Mouse (Mus musculus): ENCODE measurements around the gene Cyp8b1. TPM values are rescaled to one million over a fixed set of nuclear protein-coding genes. Genes with fewer than 3 reads are reported as not detected.

Cyp8b1 gene
- polyA plus RNA-seq, 1 experiment from 2014 or later = not detected

GRCm38 (mm10) chr9:121937944-121938355 is 21.8 kb upstream of the Cyp8b1 start:
- peak overlapping the region; percentile 65 for H3K9ac ChIP-seq (replicated peaks; ENCODE audit: low read length)
- H3K4me3 ChIP-seq (ENCODE audit: low read length) = peak overlapping the region; percentile 53
- 0 out of 2 replicates have a peak, but pooled peaks cover 2% of the 10 kb centered on the region for H3K36me3 ChIP-seq (ENCODE audit: insufficient read depth, low read length)
- WGBS = 53% methylated on average over 21 of the region's 21 CpGs
- ATAC-seq (ENCODE audit: low FRiP score, low TSS enrichment) = peak; percentile 76
- no peaks in the 10 kb centered on the region for H3K4me1 ChIP-seq (ENCODE audit: insufficient read depth, low read length)
- peak overlapping the region; percentile 52 for H3K4me2 ChIP-seq (replicated peaks; ENCODE audit: low read depth, low read length)
- no peaks in the 10 kb centered on the region for H3K9me3 ChIP-seq (ENCODE audit: low read length)
- no peak overlapping the region for H3K27ac ChIP-seq (ENCODE audit: low read length)
- no peaks in the 10 kb centered on the region for H3K27me3 ChIP-seq (ENCODE audit: insufficient read depth, low read length)

DNA sequence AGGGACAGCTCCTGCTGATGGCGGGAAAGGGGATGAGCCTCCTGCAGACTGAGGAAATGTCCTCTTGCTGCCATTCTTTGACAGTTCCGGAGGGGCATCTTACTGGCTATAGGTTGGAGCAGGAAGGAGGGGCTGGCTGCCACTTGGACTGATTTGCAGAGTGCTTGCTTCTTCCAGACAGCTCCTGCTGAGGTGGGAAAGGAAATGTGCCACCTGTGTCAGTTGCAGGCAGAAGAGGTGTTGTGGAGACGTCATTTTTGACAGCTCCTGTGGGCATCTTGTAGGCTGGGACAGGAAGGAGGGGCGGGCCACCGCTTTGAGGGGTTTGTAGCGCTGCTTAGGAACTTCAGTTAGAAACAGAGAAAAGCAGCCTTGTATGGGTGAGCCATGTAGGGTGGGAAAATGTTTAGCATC is 21.4 kb upstream of the Cyp8b1 start:
- 0 out of 2 replicates have a peak, but pooled peaks cover 2% of the 10 kb centered on the region for H3K36me3 ChIP-seq (ENCODE audit: insufficient read depth, low read length)
- H3K4me2 ChIP-seq (replicated peaks; ENCODE audit: low read depth, low read length) = peak overlapping the region; percentile 52
- no peaks in the 10 kb centered on the region for H3K9me3 ChIP-seq (ENCODE audit: low read length)
- 0 out of 2 replicates have a peak overlapping the region, but pooled peaks have one; percentile 50 for H3K9ac ChIP-seq (replicated peaks; ENCODE audit: low read length)
- no peak overlapping the region for H3K27ac ChIP-seq (ENCODE audit: low read length)
- 51% methylated on average over 6 of the region's 6 CpGs for whole genome bisulfite sequencing
- peak overlapping the region; percentile 53 for H3K4me3 ChIP-seq (ENCODE audit: low read length)
- no peaks in the 10 kb centered on the region for H3K4me1 ChIP-seq (ENCODE audit: insufficient read depth, low read length)
- peak; percentile 46; the same call in 1 of the 2 replicates for ATAC-seq (ENCODE audit: low FRiP score, low TSS enrichment)
- no peaks in the 10 kb centered on the region for H3K27me3 ChIP-seq (ENCODE audit: insufficient read depth, low read length)

DNA sequence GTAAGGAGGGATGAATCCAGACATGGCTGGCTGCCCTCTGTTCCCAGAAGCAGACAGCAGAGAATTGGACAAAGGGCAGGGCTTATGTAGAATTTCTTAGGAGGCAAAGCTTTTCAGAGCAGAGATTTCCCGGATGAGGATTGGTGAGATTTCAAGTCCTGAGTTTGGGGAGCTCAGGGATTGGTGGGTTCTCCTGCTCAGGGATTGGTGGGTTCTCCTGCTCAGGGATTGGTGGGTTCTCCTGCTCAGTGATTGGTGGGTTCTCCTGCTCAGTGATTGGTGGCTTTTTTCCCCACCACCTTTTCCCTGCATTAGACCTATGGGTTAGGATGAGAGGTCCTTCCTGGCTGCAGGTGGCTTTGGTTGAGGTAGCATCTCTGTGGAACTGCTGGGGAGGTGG is 20.8 kb upstream of the Cyp8b1 start:
- Histone ChIP-seq H3K4me3 (ENCODE audit: low read length) (no peak overlapping the region), H3K36me3 (ENCODE audit: insufficient read depth, low read length) (0 out of 2 replicates have a peak, but pooled peaks cover 2% of the 10 kb centered on the region), H3K27me3 (ENCODE audit: insufficient read depth, low read length) (no peaks in the 10 kb centered on the region), H3K9me3 (ENCODE audit: low read length) (no peaks in the 10 kb centered on the region), H3K9ac (replicated peaks; ENCODE audit: low read length) (no peak overlapping the region), H3K27ac (ENCODE audit: low read length) (no peak overlapping the region), H3K4me1 (ENCODE audit: insufficient read depth, low read length) (no peaks in the 10 kb centered on the region), H3K4me2 (replicated peaks; ENCODE audit: low read depth, low read length) (no peak overlapping the region)
- WGBS = 87% methylated on average over 1 of the region's 1 CpGs
- ATAC-seq (ENCODE audit: low FRiP score, low TSS enrichment) = no peak; the same call in 1 of the 2 replicates

GRCm38 (mm10) chr9:121934856-121935255 is 18.8 kb upstream of the Cyp8b1 start:
- Histone ChIP-seq H3K4me2 (replicated peaks; ENCODE audit: low read depth, low read length) (no peak overlapping the region), H3K27me3 (ENCODE audit: insufficient read depth, low read length) (no peaks in the 10 kb centered on the region), H3K4me1 (ENCODE audit: insufficient read depth, low read length) (no peaks in the 10 kb centered on the region), H3K36me3 (ENCODE audit: insufficient read depth, low read length) (no peaks in the 10 kb centered on the region), H3K9me3 (ENCODE audit: low read length) (no peaks in the 10 kb centered on the region), H3K4me3 (ENCODE audit: low read length) (no peak overlapping the region), H3K27ac (ENCODE audit: low read length) (no peak overlapping the region), H3K9ac (replicated peaks; ENCODE audit: low read length) (no peak overlapping the region)
- ATAC-seq (ENCODE audit: low FRiP score, low TSS enrichment) = no peak
- WGBS = 77% methylated on average over 4 of the region's 4 CpGs

DNA sequence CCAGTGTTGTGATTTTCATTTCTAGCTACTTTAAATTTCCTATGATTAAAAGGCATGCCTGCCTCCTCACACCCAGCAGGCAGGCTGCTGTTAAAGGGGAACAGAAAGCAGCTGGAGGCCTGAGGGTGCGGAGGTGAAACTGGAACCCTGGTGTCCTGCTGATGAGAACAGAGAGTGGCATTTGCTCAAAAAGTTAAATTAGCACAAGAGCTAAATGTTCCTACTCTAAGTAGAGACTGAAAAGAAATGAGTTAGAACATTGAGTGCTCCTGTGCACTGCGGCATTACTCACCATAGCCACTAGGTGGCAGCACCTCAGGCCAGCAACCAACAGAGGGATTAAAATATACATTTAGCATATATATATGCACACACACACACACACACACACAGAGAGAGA is 12.4 kb upstream of the Cyp8b1 start:
- Histone ChIP-seq H3K36me3 (ENCODE audit: insufficient read depth, low read length) (no peaks in the 10 kb centered on the region), H3K9me3 (ENCODE audit: low read length) (no peaks in the 10 kb centered on the region), H3K4me2 (replicated peaks; ENCODE audit: low read depth, low read length) (no peak overlapping the region), H3K27ac (ENCODE audit: low read length) (no peak overlapping the region), H3K4me1 (ENCODE audit: insufficient read depth, low read length) (no peaks in the 10 kb centered on the region), H3K9ac (replicated peaks; ENCODE audit: low read length) (no peak overlapping the region), H3K27me3 (ENCODE audit: insufficient read depth, low read length) (no peaks in the 10 kb centered on the region), H3K4me3 (ENCODE audit: low read length) (no peak overlapping the region)
- no peak for ATAC-seq (ENCODE audit: low FRiP score, low TSS enrichment)
- WGBS = 32% methylated on average over 2 of the region's 2 CpGs

DNA sequence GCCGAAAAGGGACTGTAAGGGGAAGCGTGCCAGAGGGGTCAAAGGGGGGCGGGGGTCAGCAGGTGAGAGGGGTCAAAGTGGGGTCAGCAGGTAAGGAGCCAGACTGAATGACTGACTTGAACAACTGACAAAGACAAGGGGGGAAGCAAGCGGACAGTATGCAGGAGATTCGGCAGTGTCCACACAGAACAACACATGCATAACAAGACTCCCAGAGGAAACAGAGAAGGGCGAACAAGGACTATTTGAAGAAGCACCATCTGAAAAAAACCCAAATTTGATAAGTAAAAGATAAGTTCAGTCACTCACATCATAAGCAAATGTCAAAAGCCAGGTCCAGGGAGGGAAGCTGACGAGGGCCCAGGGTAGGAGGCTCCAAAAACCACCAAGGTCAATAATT is 11.6 kb upstream of the Cyp8b1 start:
- Histone ChIP-seq H3K27me3 (ENCODE audit: insufficient read depth, low read length) (no peaks in the 10 kb centered on the region), H3K36me3 (ENCODE audit: insufficient read depth, low read length) (no peaks in the 10 kb centered on the region), H3K4me1 (ENCODE audit: insufficient read depth, low read length) (no peaks in the 10 kb centered on the region), H3K27ac (ENCODE audit: low read length) (no peak overlapping the region), H3K9ac (replicated peaks; ENCODE audit: low read length) (no peak overlapping the region), H3K4me2 (replicated peaks; ENCODE audit: low read depth, low read length) (no peak overlapping the region), H3K9me3 (ENCODE audit: low read length) (no peaks in the 10 kb centered on the region), H3K4me3 (ENCODE audit: low read length) (no peak overlapping the region)
- 83% methylated on average over 7 of the region's 7 CpGs for WGBS
- ATAC-seq (ENCODE audit: low FRiP score, low TSS enrichment) = no peak

- H3K27ac ChIP-seq (ENCODE audit: low read length) = no peak overlapping the region
- no peaks in the 10 kb centered on the region for H3K27me3 ChIP-seq (ENCODE audit: insufficient read depth, low read length)
- ATAC-seq (ENCODE audit: low FRiP score, low TSS enrichment) = no peak
- no peaks in the 10 kb centered on the region for H3K9me3 ChIP-seq (ENCODE audit: low read length)
- no peaks in the 10 kb centered on the region for H3K4me1 ChIP-seq (ENCODE audit: insufficient read depth, low read length)
- H3K9ac ChIP-seq (replicated peaks; ENCODE audit: low read length) = no peak overlapping the region
- no peaks in the 10 kb centered on the region for H3K36me3 ChIP-seq (ENCODE audit: insufficient read depth, low read length)
- WGBS = 39% methylated on average over 11 of the region's 11 CpGs
- no peak overlapping the region for H3K4me3 ChIP-seq (ENCODE audit: low read length)
- H3K4me2 ChIP-seq (replicated peaks; ENCODE audit: low read depth, low read length) = no peak overlapping the region
Observed at GRCm38 (mm10) chr9:121926634-121927405, 10.7 kb upstream of the Cyp8b1 start.

DNA sequence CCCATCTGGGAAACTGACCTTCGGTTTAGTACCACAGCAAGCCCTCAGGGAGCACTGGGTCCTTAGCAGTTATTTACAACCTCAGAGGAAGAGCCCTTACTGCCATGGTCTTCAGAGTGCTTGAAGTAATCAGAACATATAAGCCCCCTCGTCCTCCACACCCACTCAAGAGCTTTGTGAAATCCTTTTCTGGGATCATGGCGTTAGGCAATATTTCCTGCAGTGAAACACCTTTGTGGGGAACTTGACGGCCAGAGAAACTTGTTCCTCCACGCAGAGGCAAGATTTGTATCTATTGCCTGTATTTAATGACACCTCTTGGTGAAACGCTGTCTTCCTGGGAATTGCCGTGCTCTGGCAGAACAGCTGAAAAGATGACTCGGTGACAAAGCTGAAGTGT is 9.9 kb upstream of the Cyp8b1 start:
- H3K27ac ChIP-seq (ENCODE audit: low read length) = no peak overlapping the region
- H3K36me3 ChIP-seq (ENCODE audit: insufficient read depth, low read length) = no peaks in the 10 kb centered on the region
- no peaks in the 10 kb centered on the region for H3K27me3 ChIP-seq (ENCODE audit: insufficient read depth, low read length)
- H3K9me3 ChIP-seq (ENCODE audit: low read length) = no peaks in the 10 kb centered on the region
- H3K9ac ChIP-seq (replicated peaks; ENCODE audit: low read length) = no peak overlapping the region
- H3K4me1 ChIP-seq (ENCODE audit: insufficient read depth, low read length) = no peaks in the 10 kb centered on the region
- ATAC-seq (ENCODE audit: low FRiP score, low TSS enrichment) = no peak
- 37% methylated on average over 8 of the region's 8 CpGs for WGBS
- H3K4me3 ChIP-seq (ENCODE audit: low read length) = no peak overlapping the region
- no peak overlapping the region for H3K4me2 ChIP-seq (replicated peaks; ENCODE audit: low read depth, low read length)

GRCm38 (mm10) chr9:121924901-121925560 is 8.9 kb upstream of the Cyp8b1 start:
- WGBS = 91% methylated on average over 9 of the region's 9 CpGs
- Histone ChIP-seq H3K27ac (ENCODE audit: low read length) (no peak overlapping the region), H3K4me3 (ENCODE audit: low read length) (no peak overlapping the region), H3K9ac (replicated peaks; ENCODE audit: low read length) (no peak overlapping the region), H3K4me2 (replicated peaks; ENCODE audit: low read depth, low read length) (no peak overlapping the region), H3K27me3 (ENCODE audit: insufficient read depth, low read length) (no peaks in the 10 kb centered on the region), H3K4me1 (ENCODE audit: insufficient read depth, low read length) (no peaks in the 10 kb centered on the region), H3K36me3 (ENCODE audit: insufficient read depth, low read length) (no peaks in the 10 kb centered on the region), H3K9me3 (ENCODE audit: low read length) (no peaks in the 10 kb centered on the region)
- no peak for ATAC-seq (ENCODE audit: low FRiP score, low TSS enrichment)

GRCm38 (mm10) chr9:121923906-121924305 is 7.8 kb upstream of the Cyp8b1 start:
- 86% methylated on average over 5 of the region's 5 CpGs for WGBS

More at GRCm38 (mm10) chr9:121923906-121924305, 7.8 kb upstream of the Cyp8b1 start:
- ATAC-seq (ENCODE audit: low FRiP score, low TSS enrichment) = no peak
- H3K9ac ChIP-seq (replicated peaks; ENCODE audit: low read length) = no peak overlapping the region
- no peak overlapping the region for H3K27ac ChIP-seq (ENCODE audit: low read length)
- H3K4me2 ChIP-seq (replicated peaks; ENCODE audit: low read depth, low read length) = no peak overlapping the region
- H3K4me3 ChIP-seq (ENCODE audit: low read length) = no peak overlapping the region
- no peaks in the 10 kb centered on the region for H3K36me3 ChIP-seq (ENCODE audit: insufficient read depth, low read length)
- H3K27me3 ChIP-seq (ENCODE audit: insufficient read depth, low read length) = no peaks in the 10 kb centered on the region
- H3K4me1 ChIP-seq (ENCODE audit: insufficient read depth, low read length) = no peaks in the 10 kb centered on the region
- no peaks in the 10 kb centered on the region for H3K9me3 ChIP-seq (ENCODE audit: low read length)

Data from kidney, embryonic 16.5 days (tissue).